Mouse (Mus musculus): ENCODE measurements around the gene R3hdml.

DNA sequence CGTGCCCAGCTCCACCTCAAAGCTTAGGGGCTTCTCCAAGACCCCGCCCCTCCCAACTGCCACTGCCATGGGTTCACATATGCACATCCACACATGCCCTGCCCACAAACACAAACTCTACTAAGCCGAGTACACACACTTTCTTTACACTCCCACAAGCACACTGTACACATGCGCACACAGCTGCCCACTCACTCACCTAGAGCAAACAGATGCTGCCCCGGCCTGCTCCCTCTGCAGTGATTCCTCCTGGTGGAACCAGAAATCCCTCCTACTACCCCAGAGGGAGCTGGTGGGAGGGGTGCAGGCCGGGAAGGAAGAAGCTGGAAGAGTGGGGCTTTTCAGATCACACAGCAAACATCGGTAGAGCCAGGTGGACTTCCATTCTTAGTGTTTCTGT is 48.1 kb upstream of the R3hdml start:
- no peak for TF ChIP-seq POLR2A (IDR thresholded peaks at IDR 0.05; ENCODE audit: low read depth, low read length)
- TF ChIP-seq CTCF (conservative IDR thresholded peaks at IDR 0.05; ENCODE audit: insufficient read depth, insufficient read length, low read depth, low read length) = no peak

All from kidney, adult 2 months (tissue).